Mouse (Mus musculus): ENCODE measurements around the gene Fnbp1. TPM values are rescaled to one million over a fixed set of nuclear protein-coding genes. Genes with fewer than 3 reads are reported as not detected.

The Fnbp1 gene
- polyA plus RNA-seq, 1 experiment from 2014 or later, result 33.2 TPM

DNA sequence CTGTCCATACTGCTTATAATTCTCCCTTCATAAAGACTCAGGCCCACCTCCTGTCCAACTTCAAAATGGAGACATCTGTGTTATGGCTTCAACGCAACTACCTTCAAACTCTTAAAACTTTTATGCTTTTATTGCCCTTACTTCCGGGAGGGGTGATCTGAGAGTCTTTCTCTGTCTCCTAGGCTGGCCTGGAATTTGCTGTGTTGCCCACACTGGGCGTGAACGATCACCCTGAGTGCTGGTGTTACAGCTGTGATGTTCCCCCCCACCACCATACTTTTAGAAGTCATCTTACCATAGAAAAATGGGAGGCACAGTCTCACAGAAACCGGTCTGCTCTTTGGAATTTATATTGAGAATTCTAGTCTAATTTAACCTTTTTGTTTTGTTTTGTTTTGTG lies 64.2 kb downstream of the Fnbp1 start:
- Histone ChIP-seq H3K36me3 (ENCODE audit: control insufficient read depth, insufficient read depth, low read length) (peaks cover 8% of the 10 kb centered on the region), H3K27me3 (ENCODE audit: control insufficient read depth, insufficient read depth, low read depth, low read length) (no peaks in the 10 kb centered on the region), H3K4me1 (ENCODE audit: control insufficient read depth, insufficient read depth, low read length) (no peaks in the 10 kb centered on the region), H3K9ac (ENCODE audit: low read depth, low read length) (no peak overlapping the region), H3K9me3 (replicated peaks; ENCODE audit: control insufficient read depth, low read length, poor library complexity, severe bottlenecking) (no peaks in the 10 kb centered on the region), H3K4me2 (ENCODE audit: low read length) (no peak overlapping the region), H3K27ac (ENCODE audit: low read length) (no peak overlapping the region), H3K4me3 (ENCODE audit: low read depth, low read length) (no peak overlapping the region)
- 92% methylated on average over 5 of the region's 5 CpGs for WGBS
- no peak for ATAC-seq

DNA sequence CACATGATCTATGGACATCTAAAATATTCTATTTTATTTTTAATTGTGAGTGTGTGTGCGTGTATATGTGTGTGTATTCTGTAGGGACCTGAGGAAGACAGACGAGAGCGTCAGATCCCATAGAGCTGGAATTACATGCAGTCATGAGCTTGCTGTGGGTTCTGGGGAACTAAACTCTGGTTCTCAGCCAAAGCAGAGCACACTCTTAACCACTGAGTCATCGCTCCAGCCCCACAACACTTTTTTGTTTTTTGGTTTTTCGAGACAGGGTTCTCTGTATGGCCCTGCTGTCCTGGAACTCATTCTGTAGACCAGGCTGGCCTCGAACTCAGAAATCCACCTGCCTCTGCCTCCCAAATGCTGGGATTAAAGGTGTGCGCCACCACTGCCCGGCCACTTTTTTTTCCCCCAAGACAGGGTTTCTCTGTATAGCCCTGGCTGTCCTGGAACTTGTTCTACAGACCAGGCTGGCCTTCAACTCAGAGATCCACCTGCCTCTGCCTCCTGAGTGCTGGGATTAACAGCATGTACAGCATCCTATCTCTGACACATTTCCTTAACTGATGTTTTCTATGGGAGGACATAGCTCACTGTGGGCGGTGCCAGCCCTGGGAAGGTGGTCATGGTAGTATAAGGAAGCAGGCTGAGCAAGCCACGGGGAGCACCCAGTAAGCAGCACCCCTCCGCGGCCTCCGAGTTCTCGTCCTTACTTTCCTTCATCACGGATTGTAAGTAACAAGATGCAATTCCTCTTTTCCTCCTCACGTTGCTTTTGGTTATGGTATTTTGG lies 65.3 kb downstream of the Fnbp1 start:
- H3K36me3 ChIP-seq (ENCODE audit: control insufficient read depth, insufficient read depth, low read length), result peaks cover 12% of the 10 kb centered on the region
- ATAC-seq, result no peak
- 93% methylated on average over 16 of the region's 16 CpGs for WGBS

DNA sequence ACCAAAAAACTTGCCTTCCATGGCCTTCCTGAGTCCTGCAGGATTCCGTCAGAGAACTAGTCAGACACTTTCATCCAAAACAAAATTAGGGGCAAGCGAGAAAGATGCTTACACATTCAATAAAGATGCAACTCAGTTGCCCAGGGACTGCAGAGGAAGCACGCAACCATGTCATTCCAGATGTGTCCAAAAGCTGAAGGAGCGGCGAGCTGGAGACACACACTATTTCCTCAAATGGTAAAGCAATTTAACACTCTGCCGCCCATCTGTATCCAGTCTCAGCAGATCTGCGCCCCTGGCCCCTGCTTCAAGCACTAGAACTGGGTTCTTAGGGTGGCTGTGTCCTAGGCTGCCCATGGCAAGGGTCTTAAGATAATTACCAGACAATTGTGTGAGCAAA lies 66.0 kb downstream of the Fnbp1 start:
- no peak for ATAC-seq
- H3K9ac ChIP-seq (ENCODE audit: low read depth, low read length), result no peak overlapping the region
- H3K27me3 ChIP-seq (ENCODE audit: control insufficient read depth, insufficient read depth, low read depth, low read length), result no peaks in the 10 kb centered on the region
- peaks cover 12% of the 10 kb centered on the region for H3K36me3 ChIP-seq (ENCODE audit: control insufficient read depth, insufficient read depth, low read length)
- WGBS, result 76% methylated on average over 7 of the region's 7 CpGs
- no peak overlapping the region for H3K27ac ChIP-seq (ENCODE audit: low read length)
- H3K4me1 ChIP-seq (ENCODE audit: control insufficient read depth, insufficient read depth, low read length), result no peaks in the 10 kb centered on the region
- no peaks in the 10 kb centered on the region for H3K9me3 ChIP-seq (replicated peaks; ENCODE audit: control insufficient read depth, low read length, poor library complexity, severe bottlenecking)
- no peak overlapping the region for H3K4me3 ChIP-seq (ENCODE audit: low read depth, low read length)
- H3K4me2 ChIP-seq (ENCODE audit: low read length), result no peak overlapping the region

More for the DNA sequence above, 65.3 kb downstream of the Fnbp1 start:
- H3K4me1 ChIP-seq (ENCODE audit: control insufficient read depth, insufficient read depth, low read length), result no peaks in the 10 kb centered on the region
- H3K9me3 ChIP-seq (replicated peaks; ENCODE audit: control insufficient read depth, low read length, poor library complexity, severe bottlenecking), result no peaks in the 10 kb centered on the region
- H3K9ac ChIP-seq (ENCODE audit: low read depth, low read length), result no peak overlapping the region
- no peak overlapping the region for H3K4me3 ChIP-seq (ENCODE audit: low read depth, low read length)
- H3K4me2 ChIP-seq (ENCODE audit: low read length), result no peak overlapping the region
- H3K27ac ChIP-seq (ENCODE audit: low read length), result no peak overlapping the region
- H3K27me3 ChIP-seq (ENCODE audit: control insufficient read depth, insufficient read depth, low read depth, low read length), result no peaks in the 10 kb centered on the region

DNA sequence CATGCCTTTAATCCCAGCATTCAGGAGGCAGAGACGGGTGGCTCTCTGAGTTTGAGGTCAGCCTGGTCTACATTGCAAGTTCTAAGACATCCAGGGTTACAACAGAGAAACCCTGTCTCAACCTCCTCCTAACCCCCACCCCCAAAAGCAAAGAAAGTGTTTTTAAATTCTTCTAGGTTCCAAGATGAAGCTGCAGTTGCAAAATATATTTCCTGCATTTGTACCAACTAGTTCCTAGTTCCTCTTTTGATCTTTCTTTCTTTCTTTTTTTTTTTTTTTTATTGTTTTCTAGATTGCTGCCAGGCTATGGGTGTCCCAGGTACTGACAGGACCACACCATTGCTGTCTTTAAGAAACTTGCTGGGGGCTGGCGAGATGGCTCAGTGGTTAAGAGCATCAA lies 66.6 kb downstream of the Fnbp1 start:
- no peak overlapping the region for H3K4me2 ChIP-seq (ENCODE audit: low read length)
- H3K9me3 ChIP-seq (replicated peaks; ENCODE audit: control insufficient read depth, low read length, poor library complexity, severe bottlenecking), result no peaks in the 10 kb centered on the region
- H3K27me3 ChIP-seq (ENCODE audit: control insufficient read depth, insufficient read depth, low read depth, low read length), result no peaks in the 10 kb centered on the region
- no peak for ATAC-seq
- no peak overlapping the region for H3K9ac ChIP-seq (ENCODE audit: low read depth, low read length)
- peaks cover 12% of the 10 kb centered on the region for H3K36me3 ChIP-seq (ENCODE audit: control insufficient read depth, insufficient read depth, low read length)
- 94% methylated on average over 2 of the region's 2 CpGs for WGBS
- no peaks in the 10 kb centered on the region for H3K4me1 ChIP-seq (ENCODE audit: control insufficient read depth, insufficient read depth, low read length)
- H3K4me3 ChIP-seq (ENCODE audit: low read depth, low read length), result no peak overlapping the region
- no peak overlapping the region for H3K27ac ChIP-seq (ENCODE audit: low read length)

DNA sequence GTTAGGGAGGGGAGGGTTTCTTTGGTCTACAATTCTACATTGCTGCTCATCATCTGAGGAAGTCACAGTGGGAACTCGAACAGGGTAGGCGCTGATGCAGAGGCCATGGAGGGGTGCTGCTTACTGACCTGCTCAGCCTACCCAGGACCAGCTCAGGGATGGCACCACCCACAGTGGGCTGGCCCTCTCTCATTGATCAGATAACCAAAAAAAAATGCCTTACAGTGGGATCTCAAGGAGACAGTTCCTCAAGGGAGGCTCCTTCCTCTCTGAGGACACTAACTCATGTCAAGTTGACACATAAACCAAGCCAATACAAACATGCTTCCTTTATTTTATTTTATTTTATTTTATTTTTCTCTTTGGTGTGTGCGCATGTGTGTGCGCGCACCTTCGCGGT lies 72.3 kb downstream of the Fnbp1 start:
- Histone ChIP-seq H3K27me3 (ENCODE audit: control insufficient read depth, insufficient read depth, low read depth, low read length) (no peaks in the 10 kb centered on the region), H3K27ac (ENCODE audit: low read length) (peak overlapping the region; percentile 60), H3K4me1 (ENCODE audit: control insufficient read depth, insufficient read depth, low read length) (no peaks in the 10 kb centered on the region)

DNA sequence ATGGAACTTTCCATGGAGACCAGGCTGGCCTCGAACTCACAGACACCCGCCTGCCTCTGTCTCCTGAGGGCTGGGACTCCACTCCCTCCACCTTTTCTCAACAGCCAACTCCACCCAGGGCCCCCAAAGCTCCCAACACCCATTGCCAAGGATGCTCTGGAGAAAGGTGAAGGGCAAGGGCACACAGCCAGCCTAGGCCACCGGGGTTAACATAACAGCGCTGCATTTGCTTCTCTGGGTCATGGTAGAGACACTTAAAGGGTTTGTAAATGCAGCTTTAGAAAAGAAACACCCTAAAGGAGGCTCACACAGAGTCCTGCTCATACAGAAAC lies 72.7 kb downstream of the Fnbp1 start:
- H3K4me1 ChIP-seq (ENCODE audit: control insufficient read depth, insufficient read depth, low read length), result no peaks in the 10 kb centered on the region
- no peak overlapping the region for H3K4me2 ChIP-seq (ENCODE audit: low read length)
- no peaks in the 10 kb centered on the region for H3K9me3 ChIP-seq (replicated peaks; ENCODE audit: control insufficient read depth, low read length, poor library complexity, severe bottlenecking)
- H3K27ac ChIP-seq (ENCODE audit: low read length), result peak overlapping the region; percentile 60
- H3K27me3 ChIP-seq (ENCODE audit: control insufficient read depth, insufficient read depth, low read depth, low read length), result no peaks in the 10 kb centered on the region
- WGBS, result 78% methylated on average over 4 of the region's 4 CpGs
- peaks cover 12% of the 10 kb centered on the region for H3K36me3 ChIP-seq (ENCODE audit: control insufficient read depth, insufficient read depth, low read length)
- ATAC-seq, result no peak
- no peak overlapping the region for H3K4me3 ChIP-seq (ENCODE audit: low read depth, low read length)
- H3K9ac ChIP-seq (ENCODE audit: low read depth, low read length), result no peak overlapping the region

More for the DNA sequence above, 72.3 kb downstream of the Fnbp1 start:
- no peak overlapping the region for H3K4me3 ChIP-seq (ENCODE audit: low read depth, low read length)
- no peaks in the 10 kb centered on the region for H3K9me3 ChIP-seq (replicated peaks; ENCODE audit: control insufficient read depth, low read length, poor library complexity, severe bottlenecking)
- 90% methylated on average over 7 of the region's 7 CpGs for WGBS
- ATAC-seq, result no peak
- no peak overlapping the region for H3K4me2 ChIP-seq (ENCODE audit: low read length)
- no peak overlapping the region for H3K9ac ChIP-seq (ENCODE audit: low read depth, low read length)
- peaks cover 12% of the 10 kb centered on the region for H3K36me3 ChIP-seq (ENCODE audit: control insufficient read depth, insufficient read depth, low read length)

DNA sequence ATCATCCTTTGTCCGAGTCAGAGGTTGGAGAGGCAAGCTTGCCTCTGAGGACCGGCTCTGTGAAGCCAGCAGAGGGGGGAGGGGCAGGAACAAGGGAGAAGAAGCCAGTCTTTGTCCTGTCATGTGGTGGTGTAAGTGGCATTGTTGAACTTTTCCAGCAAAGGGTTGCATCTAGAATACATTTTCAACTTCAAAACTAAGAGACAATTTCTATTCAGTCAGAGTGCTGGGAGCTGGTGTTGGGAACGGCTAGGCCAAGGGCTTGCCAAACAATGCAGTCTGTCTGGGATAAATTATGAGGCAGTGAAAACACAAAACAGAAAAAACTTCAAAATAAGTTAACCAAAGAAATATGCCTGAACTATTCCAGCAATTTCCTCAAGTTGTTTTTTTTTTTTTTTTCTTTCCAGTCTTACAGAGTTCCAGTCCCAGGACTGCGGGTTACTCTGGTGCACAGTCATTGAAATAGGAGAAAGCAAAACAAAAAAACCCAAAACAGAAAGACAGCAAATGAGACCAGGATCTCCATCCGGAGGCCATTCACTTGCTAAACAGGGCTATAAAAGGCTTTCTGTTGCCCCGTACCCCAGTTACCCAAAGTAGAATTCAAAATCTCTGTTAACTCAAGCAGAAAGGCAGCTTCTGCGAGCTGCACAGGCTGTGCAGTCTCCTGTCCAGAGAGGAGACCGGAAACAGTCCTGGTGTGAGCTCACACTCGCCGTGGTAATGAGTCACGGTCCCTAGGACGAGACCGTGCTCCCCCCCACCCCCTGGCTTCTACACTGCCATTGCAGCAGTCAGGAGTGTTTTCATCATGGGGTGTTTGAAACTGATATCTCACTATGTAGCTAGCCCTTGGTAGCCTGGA lies 73.3 kb downstream of the Fnbp1 start:
- H3K36me3 ChIP-seq (ENCODE audit: control insufficient read depth, insufficient read depth, low read length), result peaks cover 9% of the 10 kb centered on the region
- H3K4me1 ChIP-seq (ENCODE audit: control insufficient read depth, insufficient read depth, low read length), result no peaks in the 10 kb centered on the region
- no peaks in the 10 kb centered on the region for H3K27me3 ChIP-seq (ENCODE audit: control insufficient read depth, insufficient read depth, low read depth, low read length)
- H3K4me3 ChIP-seq (ENCODE audit: low read depth, low read length), result no peak overlapping the region
- WGBS, result 9% methylated on average over 13 of the region's 13 CpGs
- H3K4me2 ChIP-seq (ENCODE audit: low read length), result no peak overlapping the region
- H3K9ac ChIP-seq (ENCODE audit: low read depth, low read length), result no peak overlapping the region
- H3K9me3 ChIP-seq (replicated peaks; ENCODE audit: control insufficient read depth, low read length, poor library complexity, severe bottlenecking), result no peaks in the 10 kb centered on the region
- peak overlapping the region; percentile 62 for H3K27ac ChIP-seq (ENCODE audit: low read length)
- peak; percentile 70 for ATAC-seq

DNA sequence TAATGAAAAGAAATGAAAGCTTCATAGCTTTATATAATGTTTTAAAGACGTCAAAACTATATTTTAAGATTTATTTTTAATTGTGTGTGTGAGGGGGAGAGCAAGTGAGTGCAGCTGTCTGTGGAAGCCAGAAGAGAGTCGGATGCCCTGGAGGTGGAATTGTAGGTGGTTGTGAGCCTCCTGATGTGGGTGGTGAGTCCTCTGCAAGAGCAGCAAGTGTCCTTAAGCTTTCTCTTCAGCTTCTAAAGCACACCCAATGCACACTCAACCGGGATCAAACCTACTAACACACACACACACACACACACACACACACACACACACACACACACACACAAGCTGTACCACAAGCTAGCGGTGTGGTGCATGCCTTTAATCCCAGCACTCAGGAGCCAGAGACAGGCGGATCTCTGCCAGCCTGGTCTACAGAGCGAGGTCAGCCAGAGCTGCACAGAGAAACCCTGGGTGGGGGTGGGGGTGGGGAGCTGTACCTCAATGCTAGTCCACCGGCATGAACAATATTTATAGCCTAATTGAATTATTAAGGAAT lies 74.0 kb downstream of the Fnbp1 start:
- no peak overlapping the region for H3K4me2 ChIP-seq (ENCODE audit: low read length)
- no peaks in the 10 kb centered on the region for H3K27me3 ChIP-seq (ENCODE audit: control insufficient read depth, insufficient read depth, low read depth, low read length)
- peaks cover 5% of the 10 kb centered on the region for H3K36me3 ChIP-seq (ENCODE audit: control insufficient read depth, insufficient read depth, low read length)
- ATAC-seq, result no peak
- H3K4me3 ChIP-seq (ENCODE audit: low read depth, low read length), result no peak overlapping the region
- H3K27ac ChIP-seq (ENCODE audit: low read length), result peak overlapping the region; percentile 62
- H3K9ac ChIP-seq (ENCODE audit: low read depth, low read length), result no peak overlapping the region
- 46% methylated on average over 7 of the region's 7 CpGs for WGBS
- H3K4me1 ChIP-seq (ENCODE audit: control insufficient read depth, insufficient read depth, low read length), result no peaks in the 10 kb centered on the region
- no peaks in the 10 kb centered on the region for H3K9me3 ChIP-seq (replicated peaks; ENCODE audit: control insufficient read depth, low read length, poor library complexity, severe bottlenecking)
